Comparison of ENCODE assay signal across 29 mouse cellular contexts in genomic region chr8:72158096-72158495, GRCm38 (mm10). TPM values are rescaled to one million over a fixed set of nuclear protein-coding genes. Genes with fewer than 3 reads are reported as not detected.
DNase-seq lines count a peak whose midpoint lies in the region; ATAC-seq and TF ChIP-seq lines count a peak whose summit lies in the region.
"Had no signal": no experiment of that assay in that cellular context is flagged by ENCODE, and none has a peak within 500 bp of the region (broad histone marks: within the 10 kb centered on the region; RNA-seq: fewer than 3 reads in every experiment).

No protein-coding gene starts in this region.

- peak overlapping the region; percentile 52; the same call in 1 of the 2 replicates for H3K9ac ChIP-seq in liver, embryonic 12.5 days
- no peak overlapping the region for H3K9ac ChIP-seq in liver, postnatal 0 days (replicated peaks)
- peak overlapping the region; percentile 60; the same call in 1 of the 2 replicates for H3K9ac ChIP-seq in ES-E14 (ENCODE audit: insufficient read depth, low read depth, low read length, poor library complexity, severe bottlenecking)
- H3K9ac ChIP-seq: embryonic facial prominence, embryonic 15.5 days; forebrain, embryonic 13.5 days; forebrain, postnatal 0 days; heart, embryonic 15.5 days; hindbrain, embryonic 13.5 days had no signal

- H3K27ac ChIP-seq in liver, embryonic 12.5 days, result no peak overlapping the region
- no peak overlapping the region for H3K27ac ChIP-seq in liver, postnatal 0 days (ENCODE audit: low read depth)
- no peak overlapping the region for H3K27ac ChIP-seq in ES-E14 (ENCODE audit: insufficient read depth, low read depth, low read length, poor library complexity, severe bottlenecking)
- H3K27ac ChIP-seq: embryonic facial prominence, embryonic 15.5 days; forebrain, embryonic 13.5 days; heart, adult 2 months; heart, embryonic 15.5 days; hindbrain, embryonic 13.5 days; hindbrain, postnatal 0 days had no signal

- no peaks in the 10 kb centered on the region for H3K27me3 ChIP-seq in liver, embryonic 12.5 days (replicated peaks)
- H3K27me3 ChIP-seq in liver, postnatal 0 days (ENCODE audit: insufficient read depth, low read length), result no peaks in the 10 kb centered on the region
- H3K27me3 ChIP-seq: embryonic facial prominence, embryonic 15.5 days; forebrain, embryonic 13.5 days; heart, embryonic 15.5 days; hindbrain, embryonic 13.5 days had no signal

- no peak overlapping the region for H3K4me3 ChIP-seq in liver, embryonic 12.5 days
- H3K4me3 ChIP-seq in liver, postnatal 0 days (ENCODE audit: low read depth, low read length), result no peak overlapping the region
- peak overlapping the region in 1 of 2 experiments; percentile 1; a peak in 1 of 4 replicates for H3K4me3 ChIP-seq in ES-E14 (ENCODE audit: insufficient read depth in 1 of 2, low read depth in 1 of 2, low read length in 2 of 2, poor library complexity in 1 of 2, severe bottlenecking in 1 of 2)
- H3K4me3 ChIP-seq: embryonic facial prominence, embryonic 15.5 days; forebrain, embryonic 13.5 days; heart, adult 2 months; heart, embryonic 15.5 days; hindbrain, embryonic 13.5 days had no signal

- peaks cover 48% of the 10 kb centered on the region for H3K4me1 ChIP-seq in liver, embryonic 12.5 days
- H3K4me1 ChIP-seq in liver, postnatal 0 days (ENCODE audit: insufficient read depth), result peaks cover 32% of the 10 kb centered on the region
- peaks cover 0 to 7% of the 10 kb centered on the region in 2 experiments; a peak in 2 of 4 replicates for H3K4me1 ChIP-seq in ES-E14 (ENCODE audit: control insufficient read depth in 2 of 2, insufficient read depth in 2 of 2, low read length in 2 of 2, poor library complexity in 1 of 2)

- no peaks in the 10 kb centered on the region for H3K9me3 ChIP-seq in liver, embryonic 12.5 days (replicated peaks)
- H3K9me3 ChIP-seq in liver, postnatal 0 days (ENCODE audit: low read length), result no peaks in the 10 kb centered on the region
- no peaks in the 10 kb centered on the region for H3K9me3 ChIP-seq in ES-E14 (ENCODE audit: control insufficient read depth, insufficient read depth, low read depth, low read length)
- H3K9me3 ChIP-seq: embryonic facial prominence, embryonic 15.5 days; forebrain, embryonic 13.5 days; heart, embryonic 15.5 days; hindbrain, embryonic 13.5 days had no signal

- no peak for TF ChIP-seq CTCF in liver, postnatal 0 days (IDR thresholded peaks at IDR 0.05; ENCODE audit: low read depth)

- H3K4me2 ChIP-seq in liver, embryonic 12.5 days, result 0 out of 2 replicates have a peak overlapping the region, but pooled peaks have one; percentile 2
- H3K4me2 ChIP-seq in liver, postnatal 0 days (ENCODE audit: low read depth, low read length), result no peak overlapping the region
- H3K4me2 ChIP-seq: embryonic facial prominence, embryonic 15.5 days; forebrain, embryonic 13.5 days; heart, embryonic 11.5 days; heart, embryonic 15.5 days; hindbrain, embryonic 13.5 days had no signal

- in situ Hi-C loops in ES-E14 (cut with MboI; ENCODE audit: low sequenced_read_pairs in 2 of 2, unreplicated experiment in 2 of 2), result no loop called here

- TF ChIP-seq EP300 in liver, postnatal 0 days (IDR thresholded peaks at IDR 0.05; ENCODE audit: low read depth), result no peak

- H3K36me3 ChIP-seq in liver, embryonic 12.5 days, result peaks cover 26% of the 10 kb centered on the region
- H3K36me3 ChIP-seq in liver, postnatal 0 days (replicated peaks; ENCODE audit: insufficient read depth, low read length), result peaks cover 8% of the 10 kb centered on the region
- H3K36me3 ChIP-seq in ES-E14 (ENCODE audit: control insufficient read depth, insufficient read depth, low read length, poor library complexity, severe bottlenecking), result peaks cover 4% of the 10 kb centered on the region; the same call in 1 of the 2 replicates

- no peak for DNase-seq in liver, postnatal 0 days
- DNase-seq in 3T3-L1 (ENCODE audit: low read depth, low spot score) (peak; percentile 88), ES-E14 (ENCODE audit: low read depth, low spot score) (no peak)
- DNase-seq in fibroblast of lung, adult 2 months (ENCODE audit: low read depth), result peak; percentile 29
- DNase-seq in retina, embryonic 14.5 days (ENCODE audit: low spot score), result no peak
- DNase-seq in ovary, adult 18-20 months (ENCODE audit: low spot score), result no peak
- DNase-seq: B cell, adult 2 months; cerebellum, adult 9-11 months; cerebellum, postnatal 36 days; embryo, embryonic 11 days; forebrain, postnatal 0 days; gastrocnemius, postnatal 14 days; heart, adult 2 months; heart, postnatal 14 days had no signal

- ATAC-seq in liver, embryonic 12.5 days, result no peak
- ATAC-seq in liver, postnatal 0 days, result no peak
- no peak for ATAC-seq in erythroblast, adult 5-6 weeks (replicated peaks; ENCODE audit: low FRiP score, poor library complexity, severe bottlenecking)
- ATAC-seq: CD4-positive, CD25-positive, alpha-beta regulatory T cell, adult 4 months; forebrain, embryonic 13.5 days; forebrain, postnatal 0 days; hindbrain, postnatal 0 days had no signal

- WGBS in liver, embryonic 12.5 days (ENCODE audit: insufficient replicate concordance), result 67% methylated on average over 2 of the region's 2 CpGs
- 93% methylated on average over 2 of the region's 2 CpGs for whole genome bisulfite sequencing in liver, postnatal 0 days (ENCODE audit: insufficient replicate concordance)

TF ChIP-seq in ES-E14, 5 proteins besides CTCF, POLR2A, EP300 and RAD21:
- no peak for TF ChIP-seq ZC3H11A (IDR thresholded peaks at IDR 0.05; ENCODE audit: borderline replicate concordance, low read depth, low read length)
- no peak for TF ChIP-seq CHD2 (IDR thresholded peaks at IDR 0.05; ENCODE audit: low read depth, low read length)
- no peak for TF ChIP-seq MAFK (IDR thresholded peaks at IDR 0.05; ENCODE audit: insufficient read depth, low read depth, low read length)
- no peak for TF ChIP-seq ZNF384 (IDR thresholded peaks at IDR 0.05; ENCODE audit: low read depth, low read length)
- no peak for TF ChIP-seq HCFC1 (IDR thresholded peaks at IDR 0.05; ENCODE audit: borderline replicate concordance, insufficient read depth, low read length)

RNA-seq across cellular contexts. Expression of gene Rab8a, which starts 2.9 kb away (rescaled TPM):
- 82.3 and 86.1 TPM in 2 replicates for polyA plus RNA-seq in liver, embryonic 12.5 days (2016; fragmentation: Nextera tagmentation; extraction: Ambion mirVana)
- polyA plus RNA-seq in liver, postnatal 0 days (2015; fragmentation: Nextera tagmentation; extraction: Ambion mirVana), result 57.3 and 58.1 TPM in 2 replicates
- total RNA-seq in ES-E14 (2012; rRNA removed), result 54.0 and 73.2 TPM in 2 replicates
- total RNA-seq in erythroblast, adult 5-6 weeks (2015; ENCODE audit: low replicate concordance), result 15.3 and 26.9 TPM in 2 replicates
- total RNA-seq in erythroblast, adult 5-6 weeks (2017; ENCODE audit: low replicate concordance), result 69.9 and 102 TPM in 2 replicates

RNA-seq across cellular contexts. Expression of gene Tpm4, which starts 23.3 kb away (rescaled TPM):
- polyA plus RNA-seq in liver, embryonic 12.5 days (2016; fragmentation: Nextera tagmentation; extraction: Ambion mirVana), result 160 and 165 TPM in 2 replicates
- 80.0 and 86.6 TPM in 2 replicates for polyA plus RNA-seq in liver, postnatal 0 days (2015; fragmentation: Nextera tagmentation; extraction: Ambion mirVana)
- total RNA-seq in ES-E14 (2012; rRNA removed), result 72.9 and 146 TPM in 2 replicates
- 22.5 and 25.9 TPM in 2 replicates for total RNA-seq in erythroblast, adult 5-6 weeks (2015; ENCODE audit: low replicate concordance)
- 27.3 and 27.9 TPM in 2 replicates for total RNA-seq in erythroblast, adult 5-6 weeks (2017; ENCODE audit: low replicate concordance)

RNA-seq across cellular contexts. Expression of gene Hsh2d, which starts 31.3 kb away (rescaled TPM):
- 0.28 and 0.32 TPM in 2 replicates for polyA plus RNA-seq in liver, embryonic 12.5 days (2016; fragmentation: Nextera tagmentation; extraction: Ambion mirVana)
- 0.59 and 0.68 TPM in 2 replicates for polyA plus RNA-seq in liver, postnatal 0 days (2015; fragmentation: Nextera tagmentation; extraction: Ambion mirVana)
- total RNA-seq in ES-E14 (2012; rRNA removed), result 0.42 and 0.45 TPM in 2 replicates
- 0.77 and 4.4 TPM in 2 replicates for total RNA-seq in erythroblast, adult 5-6 weeks (2015; ENCODE audit: low replicate concordance)
- total RNA-seq in erythroblast, adult 5-6 weeks (2017; ENCODE audit: low replicate concordance), result 1.7 and 2.8 TPM in 2 replicates
- total RNA-seq: forebrain, postnatal 0 days; gastrocnemius, adult 18-20 months; gastrocnemius, postnatal 14 days; heart, adult 2 months; hindbrain, postnatal 0 days had no signal
- polyA plus RNA-seq: embryonic facial prominence, embryonic 11.5 days; embryonic facial prominence, embryonic 15.5 days; forebrain, embryonic 13.5 days; forebrain, postnatal 0 days; hindbrain, embryonic 13.5 days; hindbrain, postnatal 0 days had no signal

RNA-seq across cellular contexts. Expression of gene Olfr374, which starts 51.3 kb away (rescaled TPM):
- polyA plus RNA-seq in liver, embryonic 12.5 days (2016; fragmentation: Nextera tagmentation; extraction: Ambion mirVana), result not detected in 2 replicates
- not detected in 2 replicates for polyA plus RNA-seq in liver, postnatal 0 days (2015; fragmentation: Nextera tagmentation; extraction: Ambion mirVana)
- total RNA-seq in ES-E14 (2012; rRNA removed), result 0.48 and 0.54 TPM in 2 replicates
- not detected in 2 replicates for total RNA-seq in erythroblast, adult 5-6 weeks (2015; ENCODE audit: low replicate concordance)
- 0.14 TPM in 1 of 2 replicates, not detected in the other for total RNA-seq in erythroblast, adult 5-6 weeks (2017; ENCODE audit: low replicate concordance)
- total RNA-seq: adrenal gland, postnatal 10 days; forebrain, postnatal 0 days; gastrocnemius, adult 18-20 months; gastrocnemius, postnatal 14 days; heart, adult 2 months; heart, postnatal 14 days; hematopoietic stem cell, adult 5-6 weeks; hindbrain, postnatal 0 days had no signal
- polyA plus RNA-seq: forebrain, embryonic 13.5 days; forebrain, postnatal 0 days; gonadal fat pad, adult 2 months; heart, adult 2 months; heart, embryonic 11.5 days; heart, embryonic 15.5 days; hindbrain, postnatal 0 days had no signal

RNA-seq across cellular contexts. Expression of gene Cib3, which starts 54.5 kb away (rescaled TPM):
- not detected in 2 replicates for polyA plus RNA-seq in liver, embryonic 12.5 days (2016; fragmentation: Nextera tagmentation; extraction: Ambion mirVana)
- not detected in 2 replicates for polyA plus RNA-seq in liver, postnatal 0 days (2015; fragmentation: Nextera tagmentation; extraction: Ambion mirVana)
- 0.31 and 0.37 TPM in 2 replicates for total RNA-seq in ES-E14 (2012; rRNA removed)
- 1.7 TPM in 1 of 2 replicates, not detected in the other for total RNA-seq in erythroblast, adult 5-6 weeks (2015; ENCODE audit: low replicate concordance)
- total RNA-seq in erythroblast, adult 5-6 weeks (2017; ENCODE audit: low replicate concordance), result 1.8 and 5.4 TPM in 2 replicates
- total RNA-seq: adrenal gland, postnatal 10 days; gastrocnemius, adult 18-20 months; gastrocnemius, postnatal 14 days; heart, postnatal 14 days; hematopoietic stem cell, adult 5-6 weeks; hindbrain, postnatal 0 days had no signal
- polyA plus RNA-seq: embryonic facial prominence, embryonic 11.5 days; forebrain, embryonic 13.5 days; forebrain, postnatal 0 days; heart, embryonic 11.5 days; heart, embryonic 15.5 days; hindbrain, embryonic 13.5 days; hindbrain, postnatal 0 days; intestine, embryonic 14.5 days had no signal

Comparison
In these comparisons a context has a peak if more than half of its experiments do, and no peak if none do; other contexts are left out.
1. DNase-seq: peak in 3T3-L1 (single experiment) and fibroblast of lung, adult 2 months (single experiment); none in liver, postnatal 0 days (single experiment), ES-E14 (single experiment), retina, embryonic 14.5 days (single experiment) and ovary, adult 18-20 months (single experiment).